Mouse (Mus musculus): ENCODE data around the gene Lgals4. TPM values are rescaled to one million over a fixed set of nuclear protein-coding genes. Genes with fewer than 3 reads are reported as not detected.

Lgals4 gene
- total and polyA plus RNA-seq, 2 experiments = 11.0 to 16.4 TPM

DNA sequence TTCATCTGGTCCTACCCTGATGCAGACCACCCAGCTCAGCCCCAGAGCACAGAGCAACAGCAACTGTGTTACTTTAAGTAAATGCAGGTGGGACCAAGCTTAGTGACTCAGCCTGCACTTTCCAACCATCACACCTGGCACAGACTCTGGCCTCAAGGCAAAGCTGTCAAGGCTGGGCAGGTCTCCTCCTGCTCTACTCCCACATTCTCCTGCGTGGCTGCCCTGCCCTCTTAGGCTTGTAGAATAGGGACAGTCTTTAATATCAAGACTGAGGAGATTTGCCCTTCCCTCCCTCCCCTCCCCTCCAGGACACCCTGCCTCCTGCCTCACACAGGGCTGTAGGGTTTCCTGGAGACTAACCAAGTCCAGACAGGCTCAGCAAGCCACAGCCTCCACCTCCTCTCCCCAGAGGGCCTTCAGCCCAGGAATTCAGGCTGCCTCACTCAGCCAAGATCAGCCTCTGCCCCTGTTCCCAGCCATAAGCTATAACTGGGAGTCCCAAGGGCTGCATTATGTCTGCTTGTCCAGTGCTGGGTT is 16.1 kb downstream of the Lgals4 start:
- DNase-seq (ENCODE audit: extremely low read depth, low read depth, low spot score) = no peak
- Histone ChIP-seq H3K9ac (ENCODE audit: low read depth, low read length) (no peak overlapping the region), H3K27me3 (ENCODE audit: control insufficient read depth, insufficient read depth, low read length) (no peaks in the 10 kb centered on the region), H3K4me3 (ENCODE audit: insufficient read depth, low read depth, low read length) (no peak overlapping the region), H3K79me2 (ENCODE audit: control insufficient read depth, insufficient read depth, low read length) (no peaks in the 10 kb centered on the region), H3K27ac (replicated peaks; ENCODE audit: insufficient read depth, low read depth, low read length) (no peak overlapping the region), H3K36me3 (ENCODE audit: control insufficient read depth, insufficient read depth, low read length) (no peaks in the 10 kb centered on the region), H3K4me1 (ENCODE audit: control insufficient read depth, insufficient read depth, low read length) (no peaks in the 10 kb centered on the region)
- 40% methylated on average over 1 of the region's 1 CpGs for WGBS
- no peak for TF ChIP-seq CTCF (IDR thresholded peaks at IDR 0.05; ENCODE audit: low read depth, low read length)
- TF ChIP-seq POLR2A (IDR thresholded peaks at IDR 0.05; ENCODE audit: extremely low read depth, insufficient read depth, low read length) = no peak

DNA sequence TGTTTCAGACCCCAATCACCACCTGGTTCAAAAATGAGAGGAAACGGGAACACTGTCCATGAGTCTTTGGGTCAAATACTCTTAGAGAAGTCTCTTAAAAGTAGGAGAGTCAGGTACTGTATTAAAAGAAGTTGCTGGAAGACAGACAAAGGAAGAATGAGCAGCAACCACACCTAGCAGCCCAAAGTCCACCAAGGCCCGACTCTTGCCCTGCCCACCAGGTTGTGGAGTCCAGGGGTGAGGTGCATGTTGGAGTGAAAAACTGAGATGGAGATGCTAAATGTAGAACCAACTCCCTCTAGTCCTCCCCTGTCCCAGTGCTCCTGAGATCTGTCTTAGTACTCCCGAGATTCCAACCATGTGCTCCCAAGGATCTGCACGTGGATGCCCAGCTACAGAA is 17.0 kb downstream of the Lgals4 start:
- H3K4me1 ChIP-seq (ENCODE audit: control insufficient read depth, insufficient read depth, low read length) = no peaks in the 10 kb centered on the region
- no peaks in the 10 kb centered on the region for H3K27me3 ChIP-seq (ENCODE audit: control insufficient read depth, insufficient read depth, low read length)
- no peak overlapping the region for H3K27ac ChIP-seq (replicated peaks; ENCODE audit: insufficient read depth, low read depth, low read length)
- TF ChIP-seq CTCF (IDR thresholded peaks at IDR 0.05; ENCODE audit: low read depth, low read length) (no peak), POLR2A (IDR thresholded peaks at IDR 0.05; ENCODE audit: extremely low read depth, insufficient read depth, low read length) (no peak)
- no peak overlapping the region for H3K9ac ChIP-seq (ENCODE audit: low read depth, low read length)
- WGBS = 83% methylated on average over 4 of the region's 4 CpGs
- no peaks in the 10 kb centered on the region for H3K79me2 ChIP-seq (ENCODE audit: control insufficient read depth, insufficient read depth, low read length)
- H3K36me3 ChIP-seq (ENCODE audit: control insufficient read depth, insufficient read depth, low read length) = no peaks in the 10 kb centered on the region
- no peak for DNase-seq (ENCODE audit: extremely low read depth, low read depth, low spot score)
- no peak overlapping the region for H3K4me3 ChIP-seq (ENCODE audit: insufficient read depth, low read depth, low read length)

DNA sequence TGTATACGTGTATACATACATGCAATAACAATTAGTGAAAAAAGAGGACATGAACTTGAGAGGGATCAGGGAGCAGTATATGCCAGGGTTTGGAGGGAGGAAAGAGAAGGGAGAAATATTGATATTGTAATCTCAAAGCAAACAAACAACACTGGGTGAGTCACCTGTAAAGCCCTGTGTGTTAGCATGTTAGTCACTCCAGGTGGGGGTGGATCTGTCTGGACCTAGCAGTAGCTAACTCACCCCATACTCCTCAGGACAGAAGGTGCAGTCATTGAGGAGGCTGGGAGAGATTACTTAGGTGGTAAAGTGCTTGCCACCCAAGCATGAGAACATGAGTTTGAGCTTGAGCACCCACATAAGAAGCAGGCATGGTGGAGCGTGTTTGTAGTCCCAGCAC is 26.3 kb downstream of the Lgals4 start:
- no peak overlapping the region for H3K9ac ChIP-seq (ENCODE audit: low read depth, low read length)
- H3K27ac ChIP-seq (replicated peaks; ENCODE audit: insufficient read depth, low read depth, low read length) = no peak overlapping the region
- no peaks in the 10 kb centered on the region for H3K27me3 ChIP-seq (ENCODE audit: control insufficient read depth, insufficient read depth, low read length)
- H3K36me3 ChIP-seq (ENCODE audit: control insufficient read depth, insufficient read depth, low read length) = no peaks in the 10 kb centered on the region
- DNase-seq (ENCODE audit: extremely low read depth, low read depth, low spot score) = no peak
- H3K4me1 ChIP-seq (ENCODE audit: control insufficient read depth, insufficient read depth, low read length) = no peaks in the 10 kb centered on the region
- no peaks in the 10 kb centered on the region for H3K79me2 ChIP-seq (ENCODE audit: control insufficient read depth, insufficient read depth, low read length)
- no peak overlapping the region for H3K4me3 ChIP-seq (ENCODE audit: insufficient read depth, low read depth, low read length)
- no peak for TF ChIP-seq POLR2A (IDR thresholded peaks at IDR 0.05; ENCODE audit: extremely low read depth, insufficient read depth, low read length)
- TF ChIP-seq CTCF (IDR thresholded peaks at IDR 0.05; ENCODE audit: low read depth, low read length) = no peak
- WGBS = 97% methylated on average over 2 of the region's 2 CpGs

DNA sequence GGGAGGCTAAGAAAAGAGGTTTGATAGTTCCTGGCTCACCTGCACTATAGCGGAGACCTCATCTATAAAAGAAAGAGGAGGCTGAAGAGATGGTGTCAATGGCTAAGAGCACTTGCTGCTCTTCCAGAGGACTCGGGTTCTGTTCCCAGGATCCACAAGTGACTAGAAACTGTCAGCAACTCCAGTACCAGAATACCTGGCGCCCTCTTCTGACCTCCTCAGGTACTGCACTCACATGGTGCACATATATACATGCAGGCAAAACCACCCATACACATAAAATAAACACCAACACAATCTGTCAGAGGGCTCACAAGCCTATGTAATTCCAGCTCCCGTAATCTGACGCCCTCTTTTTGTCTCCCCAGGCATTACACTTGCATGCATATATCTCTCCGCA is 27.2 kb downstream of the Lgals4 start:
- no peak overlapping the region for H3K9ac ChIP-seq (ENCODE audit: low read depth, low read length)
- H3K4me3 ChIP-seq (ENCODE audit: insufficient read depth, low read depth, low read length) = no peak overlapping the region
- no peaks in the 10 kb centered on the region for H3K36me3 ChIP-seq (ENCODE audit: control insufficient read depth, insufficient read depth, low read length)
- TF ChIP-seq POLR2A (IDR thresholded peaks at IDR 0.05; ENCODE audit: extremely low read depth, insufficient read depth, low read length) (no peak), CTCF (IDR thresholded peaks at IDR 0.05; ENCODE audit: low read depth, low read length) (peak; percentile 11; the same call in 1 of the 2 replicates)
- no peak overlapping the region for H3K27ac ChIP-seq (replicated peaks; ENCODE audit: insufficient read depth, low read depth, low read length)
- H3K4me1 ChIP-seq (ENCODE audit: control insufficient read depth, insufficient read depth, low read length) = no peaks in the 10 kb centered on the region
- 93% methylated on average over 6 of the region's 6 CpGs for WGBS
- H3K79me2 ChIP-seq (ENCODE audit: control insufficient read depth, insufficient read depth, low read length) = no peaks in the 10 kb centered on the region
- H3K27me3 ChIP-seq (ENCODE audit: control insufficient read depth, insufficient read depth, low read length) = no peaks in the 10 kb centered on the region
- DNase-seq (ENCODE audit: extremely low read depth, low read depth, low spot score) = no peak

DNA sequence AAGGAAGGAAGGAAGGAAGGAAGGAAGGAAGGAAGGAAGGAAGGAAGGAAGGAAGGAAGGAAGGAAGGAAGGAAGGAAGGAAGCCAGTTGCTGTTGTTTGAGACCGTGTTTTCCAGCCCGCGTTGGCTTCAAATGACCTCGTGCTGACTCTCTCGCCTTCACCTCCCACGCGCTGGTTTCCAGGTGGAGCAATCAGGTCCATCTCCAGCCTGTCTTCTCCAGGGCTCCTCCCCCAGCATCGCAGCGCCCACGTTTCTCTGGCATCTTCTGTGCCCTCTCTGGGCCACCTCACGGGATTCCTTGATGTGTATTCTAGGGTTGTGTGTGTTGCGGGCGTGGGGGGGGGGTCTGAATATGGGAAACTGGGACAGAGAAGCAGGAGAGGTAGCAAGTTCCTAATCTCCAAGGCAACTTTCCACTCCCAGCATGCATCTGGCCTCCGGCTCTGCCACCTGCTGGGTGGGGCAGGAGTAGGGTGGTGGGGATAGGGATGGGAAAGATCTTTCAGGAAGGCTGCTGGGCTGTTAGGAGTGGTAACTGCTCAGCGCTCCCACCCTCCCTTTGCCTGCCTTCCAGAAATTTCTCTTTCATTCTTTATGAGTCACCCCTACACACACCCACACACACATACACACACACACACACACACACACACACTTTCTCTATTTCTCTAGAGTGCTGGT is 29.3 kb downstream of the Lgals4 start:
- no peak overlapping the region for H3K9ac ChIP-seq (ENCODE audit: low read depth, low read length)
- H3K79me2 ChIP-seq (ENCODE audit: control insufficient read depth, insufficient read depth, low read length) = no peaks in the 10 kb centered on the region
- no peaks in the 10 kb centered on the region for H3K4me1 ChIP-seq (ENCODE audit: control insufficient read depth, insufficient read depth, low read length)
- 67% methylated on average over 15 of the region's 15 CpGs for WGBS
- H3K27ac ChIP-seq (replicated peaks; ENCODE audit: insufficient read depth, low read depth, low read length) = no peak overlapping the region
- no peak for DNase-seq (ENCODE audit: extremely low read depth, low read depth, low spot score)
- TF ChIP-seq POLR2A (IDR thresholded peaks at IDR 0.05; ENCODE audit: extremely low read depth, insufficient read depth, low read length) = no peak
- no peaks in the 10 kb centered on the region for H3K36me3 ChIP-seq (ENCODE audit: control insufficient read depth, insufficient read depth, low read length)
- H3K27me3 ChIP-seq (ENCODE audit: control insufficient read depth, insufficient read depth, low read length) = no peaks in the 10 kb centered on the region
- H3K4me3 ChIP-seq (ENCODE audit: insufficient read depth, low read depth, low read length) = no peak overlapping the region

DNA sequence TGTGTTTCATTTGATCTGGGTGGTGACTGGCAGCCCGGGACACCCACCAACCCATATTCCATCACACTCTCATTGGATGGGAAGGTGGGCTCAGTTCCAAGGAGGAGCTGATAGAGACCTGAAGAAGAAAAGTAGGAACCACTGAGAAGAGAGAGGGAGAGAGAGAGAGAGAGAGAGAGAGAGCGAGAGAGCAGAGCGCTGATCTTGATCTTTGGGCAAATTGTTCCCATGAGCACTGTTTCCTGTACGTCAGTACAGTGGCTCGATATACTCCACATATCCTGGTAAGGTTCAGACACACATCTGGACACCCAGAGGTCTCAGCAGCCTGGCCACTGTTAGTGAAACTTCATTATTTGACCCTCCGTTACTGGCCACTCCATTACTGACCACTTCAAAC is 29.9 kb downstream of the Lgals4 start, which contains the start of gene Lgals7:
TSS of gene Lgals7 (plus strand) at position 314 of the 400 bp plus-strand sequence.
- WGBS = 92% methylated on average over 6 of the region's 6 CpGs
- H3K27me3 ChIP-seq (ENCODE audit: control insufficient read depth, insufficient read depth, low read length) = no peaks in the 10 kb centered on the region

More for the DNA sequence above, 29.9 kb downstream of the Lgals4 start, which contains the start of gene Lgals7:
- Histone ChIP-seq H3K4me3 (ENCODE audit: insufficient read depth, low read depth, low read length) (no peak within 1 kb of the TSS), H3K4me1 (ENCODE audit: control insufficient read depth, insufficient read depth, low read length) (no peaks in the 10 kb centered on the region), H3K36me3 (ENCODE audit: control insufficient read depth, insufficient read depth, low read length) (no peaks in the 10 kb centered on the region), H3K9ac (ENCODE audit: low read depth, low read length) (no peak within 1 kb of the TSS), H3K79me2 (ENCODE audit: control insufficient read depth, insufficient read depth, low read length) (no peaks in the 10 kb centered on the region), H3K27ac (replicated peaks; ENCODE audit: insufficient read depth, low read depth, low read length) (no peak within 1 kb of the TSS)
- no peak for DNase-seq (ENCODE audit: extremely low read depth, low read depth, low spot score)
- TF ChIP-seq POLR2A (IDR thresholded peaks at IDR 0.05; ENCODE audit: extremely low read depth, insufficient read depth, low read length) (no peak), CTCF (IDR thresholded peaks at IDR 0.05; ENCODE audit: low read depth, low read length) (no peak)

Data from liver, adult 2 months (tissue).